Mouse (Mus musculus) stomach, embryonic 14.5 days (tissue): ENCODE results near the gene Slfn8. TPM values are rescaled to one million over a fixed set of nuclear protein-coding genes. Genes with fewer than 3 reads are reported as not detected.
A peak's percentile ranks its signal among the peaks of the same experiment; 100 is the strongest.
"Not testable (repeated sequence)": the region's sequence is repeated elsewhere in the genome, so short reads cannot be mapped to it uniquely, and the experiment has no call there.

Experiments
- ATAC-seq: fragments of 200-750 bp; cut with Nextera tagmentation; 2 replicates; pipeline ENCODE4 v1.8.0; 2017; ENCODE audit warnings: low read depth, moderate TSS enrichment; ENCODE audit not compliant: insufficient number of reproducible peaks, insufficient read depth, low FRiP score
- H3K27ac ChIP-seq: fragments of 300-500 bp; sonication (generic); 2 replicates; pipeline ENCODE4 v1.5.1; 2014; ENCODE audit warnings: mild to moderate bottlenecking, low read length, moderate library complexity, mixed read lengths
- H3K27me3 ChIP-seq: fragments of 300-500 bp; sonication (generic); 2 replicates; pipeline ENCODE4 v1.6.1; 2014; ENCODE audit warnings: low read length, control low read depth, mixed read lengths; ENCODE audit not compliant: control insufficient read depth, insufficient read depth
- H3K36me3 ChIP-seq: fragments of 300-500 bp; sonication (generic); 2 replicates; pipeline ENCODE4 v1.6.1; 2014; ENCODE audit warnings: mild to moderate bottlenecking, control low read depth, low read length, moderate library complexity, mixed read lengths; ENCODE audit not compliant: control insufficient read depth, insufficient read depth
- H3K4me1 ChIP-seq: fragments of 300-500 bp; sonication (generic); 2 replicates; pipeline ENCODE4 v1.6.1; 2014; ENCODE audit warnings: low read length, control low read depth, mixed read lengths; ENCODE audit not compliant: control insufficient read depth, insufficient read depth
- H3K4me2 ChIP-seq: fragments of 300-500 bp; sonication (generic); replicated peaks from 2 replicates; pipeline ENCODE4 v1.6.1; 2014; ENCODE audit warnings: low read depth, low read length, control low read depth
- H3K4me3 ChIP-seq: fragments of 300-500 bp; sonication (generic); 2 replicates; pipeline ENCODE4 v1.5.1; 2014; ENCODE audit warnings: low read depth, low read length, control low read depth
- H3K9ac ChIP-seq: fragments of 300-500 bp; sonication (generic); replicated peaks from 2 replicates; pipeline ENCODE4 v1.6.1; 2014; ENCODE audit warnings: low read depth, mild to moderate bottlenecking, control low read depth, low read length, moderate library complexity, mixed read lengths
- H3K9me3 ChIP-seq: fragments of 300-500 bp; sonication (generic); 2 replicates; pipeline ENCODE4 v1.6.1; 2016; ENCODE audit warnings: low read depth, low read length, control low read depth; ENCODE audit not compliant: control insufficient read depth
- WGBS: fragments of 180-500 bp; shearing (Covaris S2); extraction: QIAGEN DNeasy Blood & Tissue Kit; methylation state at CpG from one replicate; pipeline ENCODE4 v1.1.7; 2014; 5-methylcytosine and 5-hydroxymethylcytosine counted together
- polyA plus RNA-seq: library from polyadenylated mRNA; unstranded; fragments of >200 nt; fragmentation: Nextera tagmentation; extraction: Ambion mirVana; gene quantifications from 2 replicates; pipeline ENCODE4 v1.2.1, GENCODE M21; 2014

Gene Slfn8
- polyA plus RNA-seq, 1 experiment from 2014 or later: 0.78 TPM

- not testable (repeated sequence) for H3K4me2 ChIP-seq, H3K9ac ChIP-seq, ATAC-seq, H3K4me3 ChIP-seq, H3K4me1 ChIP-seq, H3K27me3 ChIP-seq, H3K9me3 ChIP-seq, H3K27ac ChIP-seq
- H3K36me3 ChIP-seq: peaks cover 14% of the 10 kb centered on the region
- WGBS: 92% methylated on average over 2 of the region's 2 CpGs
These were observed 38.2 kb downstream of the Slfn8 start for GRCm38 (mm10) chr11:82982409-82982808.

GRCm38 (mm10) chr11:82973916-82974315, 46.7 kb downstream of the Slfn8 start:
- Histone ChIP-seq H3K9ac (no peak overlapping the region), H3K9me3 (no peaks in the 10 kb centered on the region), H3K36me3 (no peaks in the 10 kb centered on the region), H3K4me2 (no peak overlapping the region), H3K4me3 (no peak overlapping the region), H3K27ac (no peak overlapping the region), H3K4me1 (no peaks in the 10 kb centered on the region; the same call in 1 of the 2 replicates), H3K27me3 (no peaks in the 10 kb centered on the region)
- WGBS: 38% methylated on average over 5 of the region's 5 CpGs
- no peak for ATAC-seq

- WGBS: 71% methylated on average over 9 of the region's 11 CpGs
- no peak overlapping the region for H3K27ac ChIP-seq
- no peaks in the 10 kb centered on the region for H3K27me3 ChIP-seq
- no peaks in the 10 kb centered on the region for H3K36me3 ChIP-seq
- no peak for ATAC-seq
- H3K4me2 ChIP-seq: peak overlapping the region; percentile 40; the same call in 1 of the 2 replicates
- H3K9me3 ChIP-seq: no peaks in the 10 kb centered on the region
- H3K9ac ChIP-seq: no peak overlapping the region
- H3K4me1 ChIP-seq: no peaks in the 10 kb centered on the region; the same call in 1 of the 2 replicates
- H3K4me3 ChIP-seq: 0 out of 2 replicates have a peak overlapping the region, but pooled peaks have one; percentile 11
These were observed 49.0 kb downstream of the Slfn8 start for GRCm38 (mm10) chr11:82971590-82971974.

- Histone ChIP-seq H3K27ac (no peak overlapping the region; the same call in 1 of the 2 replicates), H3K4me3 (0 out of 2 replicates have a peak overlapping the region, but pooled peaks have one; percentile 11), H3K27me3 (no peaks in the 10 kb centered on the region), H3K4me2 (peak overlapping the region; percentile 40), H3K9ac (no peak overlapping the region), H3K36me3 (no peaks in the 10 kb centered on the region), H3K4me1 (no peaks in the 10 kb centered on the region; the same call in 1 of the 2 replicates), H3K9me3 (no peaks in the 10 kb centered on the region)
- 7% methylated on average over 31 of the region's 31 CpGs for WGBS
- no peak for ATAC-seq
These were observed 49.7 kb downstream of the Slfn8 start for GRCm38 (mm10) chr11:82970712-82971589.

GRCm38 (mm10) chr11:82962215-82962614, 58.4 kb downstream of the Slfn8 start:
- 77% methylated on average over 8 of the region's 8 CpGs for WGBS
- ATAC-seq: no peak
- H3K4me3 ChIP-seq: no peak overlapping the region

GRCm38 (mm10) chr11:82961743-82962142, 58.9 kb downstream of the Slfn8 start:
- WGBS: 65% methylated on average over 2 of the region's 2 CpGs
- H3K4me3 ChIP-seq: no peak overlapping the region

More at GRCm38 (mm10) chr11:82962215-82962614, 58.4 kb downstream of the Slfn8 start:
- Histone ChIP-seq H3K4me2 (no peak overlapping the region), H3K36me3 (no peaks in the 10 kb centered on the region), H3K9ac (no peak overlapping the region), H3K9me3 (no peaks in the 10 kb centered on the region), H3K4me1 (no peaks in the 10 kb centered on the region), H3K27ac (no peak overlapping the region), H3K27me3 (no peaks in the 10 kb centered on the region)

GRCm38 (mm10) chr11:82959613-82960012, 61.0 kb downstream of the Slfn8 start:
- H3K4me1 ChIP-seq: no peaks in the 10 kb centered on the region
- no peak for ATAC-seq
- H3K27ac ChIP-seq: no peak overlapping the region
- H3K4me2 ChIP-seq: no peak overlapping the region
- H3K4me3 ChIP-seq: no peak overlapping the region
- 17% methylated on average over 4 of the region's 4 CpGs for WGBS
- H3K27me3 ChIP-seq: no peaks in the 10 kb centered on the region
- no peaks in the 10 kb centered on the region for H3K36me3 ChIP-seq
- H3K9ac ChIP-seq: no peak overlapping the region
- no peaks in the 10 kb centered on the region for H3K9me3 ChIP-seq

More at GRCm38 (mm10) chr11:82961743-82962142, 58.9 kb downstream of the Slfn8 start:
- Histone ChIP-seq H3K9me3 (no peaks in the 10 kb centered on the region), H3K4me1 (no peaks in the 10 kb centered on the region), H3K27me3 (no peaks in the 10 kb centered on the region), H3K9ac (no peak overlapping the region), H3K27ac (no peak overlapping the region), H3K36me3 (no peaks in the 10 kb centered on the region), H3K4me2 (no peak overlapping the region)
- no peak for ATAC-seq

- no peak overlapping the region for H3K4me2 ChIP-seq
- H3K4me1 ChIP-seq: no peaks in the 10 kb centered on the region
- H3K27ac ChIP-seq: no peak overlapping the region
- no peaks in the 10 kb centered on the region for H3K9me3 ChIP-seq
- ATAC-seq: no peak
- H3K9ac ChIP-seq: no peak overlapping the region
- 69% methylated on average over 10 of the region's 10 CpGs for WGBS
- no peaks in the 10 kb centered on the region for H3K36me3 ChIP-seq
- H3K4me3 ChIP-seq: no peak overlapping the region
- peaks cover 6% of the 10 kb centered on the region; the same call in 1 of the 2 replicates for H3K27me3 ChIP-seq
These were observed 63.7 kb downstream of the Slfn8 start for GRCm38 (mm10) chr11:82956925-82957324.
